ENCODE assay signal across 24 mouse cellular contexts in genomic region chr2:54092616-54093015, GRCm38 (mm10). TPM values are rescaled to one million over a fixed set of nuclear protein-coding genes. Genes with fewer than 3 reads are reported as not detected.
A peak's percentile ranks its signal among the peaks of the same experiment; 100 is the strongest.
DNase-seq lines count a peak whose midpoint lies in the region; ATAC-seq lines count a peak whose summit lies in the region.
"Had no signal": no experiment of that assay in that cellular context is flagged by ENCODE, and none has a peak within 500 bp of the region (broad histone marks: within the 10 kb centered on the region; RNA-seq: fewer than 3 reads in every experiment).

No protein-coding gene starts in this region.

- peak; percentile 56 for DNase-seq in 3T3-L1 (ENCODE audit: low read depth, low spot score)
- peak; percentile 54 for DNase-seq in Muller cell, postnatal 12 days (ENCODE audit: inconsistent ontology term)
- peak; percentile 55 for DNase-seq in brain, adult 2 months (ENCODE audit: low read depth, low spot score)
- DNase-seq in urinary bladder, adult 2 months (ENCODE audit: low spot score), result no peak
- DNase-seq in right cerebral cortex, postnatal 25 days, result no peak
- DNase-seq: adrenal gland, adult 8-10 months; adrenal gland, postnatal 14 days; adrenal gland, postnatal 36 days; B cell, adult 2 months; cerebellum, adult 11-12 months; cerebellum, adult 9-10 months; cerebellum, postnatal 10 days; cerebellum, postnatal 25 days; forebrain, postnatal 0 days had no signal

- 91% methylated on average over 3 of the region's 3 CpGs for WGBS in kidney, embryonic 16.5 days

- no peak overlapping the region for H3K4me3 ChIP-seq in kidney, embryonic 16.5 days (ENCODE audit: low read length)
- H3K4me3 ChIP-seq: embryonic facial prominence, embryonic 10.5 days; embryonic facial prominence, embryonic 12.5 days; forebrain, embryonic 13.5 days; forebrain, embryonic 15.5 days had no signal

- H3K4me1 ChIP-seq in kidney, embryonic 16.5 days (ENCODE audit: insufficient read depth, low read length), result no peaks in the 10 kb centered on the region
- H3K4me1 ChIP-seq: embryonic facial prominence, embryonic 10.5 days; embryonic facial prominence, embryonic 12.5 days; forebrain, embryonic 13.5 days; forebrain, embryonic 15.5 days had no signal

- no peaks in the 10 kb centered on the region for H3K36me3 ChIP-seq in kidney, embryonic 16.5 days (ENCODE audit: insufficient read depth, low read length)
- H3K36me3 ChIP-seq: embryonic facial prominence, embryonic 10.5 days; embryonic facial prominence, embryonic 12.5 days; forebrain, embryonic 15.5 days; G1E had no signal

- no peaks in the 10 kb centered on the region for H3K9me3 ChIP-seq in kidney, embryonic 16.5 days (ENCODE audit: low read length)
- H3K9me3 ChIP-seq: embryonic facial prominence, embryonic 10.5 days; embryonic facial prominence, embryonic 12.5 days; forebrain, embryonic 13.5 days; forebrain, embryonic 15.5 days had no signal

- no peaks in the 10 kb centered on the region for H3K27me3 ChIP-seq in kidney, embryonic 16.5 days (ENCODE audit: insufficient read depth, low read length)
- H3K27me3 ChIP-seq: CH12.LX; embryonic facial prominence, embryonic 12.5 days; forebrain, embryonic 13.5 days; forebrain, embryonic 15.5 days had no signal

- H3K27ac ChIP-seq in kidney, embryonic 16.5 days (ENCODE audit: low read length), result no peak overlapping the region
- H3K27ac ChIP-seq: embryonic facial prominence, embryonic 10.5 days; embryonic facial prominence, embryonic 12.5 days; forebrain, embryonic 13.5 days; forebrain, embryonic 15.5 days had no signal

- H3K4me2 ChIP-seq in kidney, embryonic 16.5 days (replicated peaks; ENCODE audit: low read depth, low read length), result no peak overlapping the region
- H3K4me2 ChIP-seq: embryonic facial prominence, embryonic 12.5 days; forebrain, embryonic 13.5 days; forebrain, embryonic 15.5 days had no signal

- no peak overlapping the region for H3K9ac ChIP-seq in kidney, embryonic 16.5 days (replicated peaks; ENCODE audit: low read length)
- H3K9ac ChIP-seq: embryonic facial prominence, embryonic 12.5 days; forebrain, embryonic 13.5 days; forebrain, embryonic 15.5 days; forebrain, postnatal 0 days had no signal

- ATAC-seq in kidney, embryonic 16.5 days (ENCODE audit: low FRiP score, low TSS enrichment), result no peak
- ATAC-seq: activated CD4-positive, CD25-positive, alpha-beta regulatory T cell, adult 4 months; CD4-positive, CD25-positive, alpha-beta regulatory T cell, adult 4 months; forebrain, embryonic 13.5 days; forebrain, embryonic 15.5 days; forebrain, postnatal 0 days; Patski had no signal

RNA-seq across cellular contexts. Expression of gene Rprm, which starts 7.3 kb away (rescaled TPM):
- 1.1 and 1.5 TPM in 2 replicates for polyA plus RNA-seq in urinary bladder, adult 2 months (2012; rRNA removed)
- 86.6 and 87.7 TPM in 2 replicates for polyA plus RNA-seq in kidney, embryonic 16.5 days (2015; fragmentation: Nextera tagmentation; extraction: Ambion mirVana)
- polyA plus RNA-seq: activated CD4-positive, CD25-positive, alpha-beta regulatory T cell, adult 4 months; CD4-positive, CD25-positive, alpha-beta regulatory T cell, adult 4 months; G1E; Patski had no signal

Comparison
In these comparisons a context has a peak if more than half of its experiments do, and no peak if none do; other contexts are left out.
1. DNase-seq: peak in 3T3-L1 (single experiment), Muller cell, postnatal 12 days (single experiment) and brain, adult 2 months (single experiment); none in urinary bladder, adult 2 months (single experiment) and right cerebral cortex, postnatal 25 days (single experiment).
2. RNA of gene Rprm, which starts 7.3 kb away (polyA plus RNA-seq): 86.6 to 87.7 TPM in kidney, embryonic 16.5 days; 1.1 to 1.5 TPM in urinary bladder, adult 2 months; every median in the first group is over 10 times any median in the second.